Mouse (Mus musculus): Measurements from ENCODE around the gene Fgfr2. TPM values are rescaled to one million over a fixed set of nuclear protein-coding genes. Genes with fewer than 3 reads are reported as not detected.

The Fgfr2 gene
- total RNA-seq, 2 experiments from 2014 or later = 0.26 to 0.51 TPM

GRCm38 (mm10) chr7:131019181-131019580 is 2104.0 kb downstream of the Fgfr2 start:
- no peak for ATAC-seq (ENCODE audit: poor library complexity, severe bottlenecking)

- ATAC-seq (ENCODE audit: poor library complexity, severe bottlenecking) = peak; percentile 52
These were observed 2111.2 kb downstream of the Fgfr2 start for GRCm38 (mm10) chr7:131011901-131012300.

GRCm38 (mm10) chr7:131009178-131009577 is 2114.0 kb downstream of the Fgfr2 start:
- ATAC-seq (ENCODE audit: poor library complexity, severe bottlenecking) = no peak

GRCm38 (mm10) chr7:131007221-131007620 is 2115.9 kb downstream of the Fgfr2 start:
- ATAC-seq (ENCODE audit: poor library complexity, severe bottlenecking) = no peak

GRCm38 (mm10) chr7:131004071-131004470 is 2119.1 kb downstream of the Fgfr2 start:
- no peak for ATAC-seq (ENCODE audit: poor library complexity, severe bottlenecking)

- ATAC-seq (ENCODE audit: poor library complexity, severe bottlenecking) = no peak
These were observed 2121.0 kb downstream of the Fgfr2 start for GRCm38 (mm10) chr7:131001976-131002726.

GRCm38 (mm10) chr7:130993907-130994306 is 2129.2 kb downstream of the Fgfr2 start:
- ATAC-seq (ENCODE audit: poor library complexity, severe bottlenecking) = no peak

- no peak for ATAC-seq (ENCODE audit: poor library complexity, severe bottlenecking)
These were observed 2131.9 kb downstream of the Fgfr2 start for GRCm38 (mm10) chr7:130991174-130991789.

GRCm38 (mm10) chr7:130989371-130989770 is 2133.8 kb downstream of the Fgfr2 start:
- ATAC-seq (ENCODE audit: poor library complexity, severe bottlenecking) = no peak

GRCm38 (mm10) chr7:130988146-130988545 is 2135.0 kb downstream of the Fgfr2 start:
- ATAC-seq (ENCODE audit: poor library complexity, severe bottlenecking) = no peak

- no peak for ATAC-seq (ENCODE audit: poor library complexity, severe bottlenecking)
These were observed 2137.4 kb downstream of the Fgfr2 start for GRCm38 (mm10) chr7:130985716-130986115.

- no peak for ATAC-seq (ENCODE audit: poor library complexity, severe bottlenecking)
These were observed 2138.0 kb downstream of the Fgfr2 start for GRCm38 (mm10) chr7:130985193-130985592.

- no peak for ATAC-seq (ENCODE audit: poor library complexity, severe bottlenecking)
These were observed 2138.9 kb downstream of the Fgfr2 start for GRCm38 (mm10) chr7:130984294-130984693.

GRCm38 (mm10) chr7:130982881-130983280 is 2140.3 kb downstream of the Fgfr2 start:
- no peak for ATAC-seq (ENCODE audit: poor library complexity, severe bottlenecking)

- ATAC-seq (ENCODE audit: poor library complexity, severe bottlenecking) = no peak
These were observed 2140.8 kb downstream of the Fgfr2 start for GRCm38 (mm10) chr7:130982371-130982770.

- no peak for ATAC-seq (ENCODE audit: poor library complexity, severe bottlenecking)
These were observed 2143.0 kb downstream of the Fgfr2 start for GRCm38 (mm10) chr7:130980130-130980529.

- ATAC-seq (ENCODE audit: poor library complexity, severe bottlenecking) = no peak
These were observed 2144.6 kb downstream of the Fgfr2 start for GRCm38 (mm10) chr7:130978545-130978944.

GRCm38 (mm10) chr7:130977794-130978521 is 2145.2 kb downstream of the Fgfr2 start:
- ATAC-seq (ENCODE audit: poor library complexity, severe bottlenecking) = no peak

GRCm38 (mm10) chr7:130976305-130976935 is 2146.7 kb downstream of the Fgfr2 start:
- ATAC-seq (ENCODE audit: poor library complexity, severe bottlenecking) = no peak

GRCm38 (mm10) chr7:130972767-130973166 is 2150.4 kb downstream of the Fgfr2 start:
- no peak for ATAC-seq (ENCODE audit: poor library complexity, severe bottlenecking)

- ATAC-seq (ENCODE audit: poor library complexity, severe bottlenecking) = no peak
These were observed 2153.6 kb downstream of the Fgfr2 start for GRCm38 (mm10) chr7:130969507-130969906.
